Mouse (Mus musculus) limb, embryonic 14.5 days (tissue): ENCODE results near the gene Prmt9. TPM values are rescaled to one million over a fixed set of nuclear protein-coding genes. Genes with fewer than 3 reads are reported as not detected.

ENCODE experiments used
- ATAC-seq: fragments of 200-750 bp; cut with Nextera tagmentation; 2 replicates; pipeline ENCODE4 v1.8.0; 2017; ENCODE audit warnings: low read depth, moderate number of reproducible peaks, moderate TSS enrichment; ENCODE audit not compliant: low FRiP score
- DNase-seq: peaks from one replicate; pipeline ENCODE4 v3.0.0-alpha.2; 2015; ENCODE audit warnings: low spot score
- H3K27ac ChIP-seq: fragments of 300-500 bp; sonication (generic); replicated peaks from 2 replicates; pipeline ENCODE4 v1.5.1; 2014; ENCODE audit warnings: low read depth, mild to moderate bottlenecking, low read length, moderate library complexity, mixed read lengths
- H3K27me3 ChIP-seq: fragments of 300-500 bp; sonication (generic); 2 replicates; pipeline ENCODE4 v1.6.1; 2014; ENCODE audit warnings: low read length, mixed read lengths; ENCODE audit not compliant: control insufficient read depth, insufficient read depth
- H3K36me3 ChIP-seq: fragments of 300-500 bp; sonication (generic); 2 replicates; pipeline ENCODE4 v1.6.1; 2014; ENCODE audit warnings: mild to moderate bottlenecking, low read length, moderate library complexity, mixed read lengths; ENCODE audit not compliant: control insufficient read depth, insufficient read depth
- H3K4me1 ChIP-seq: fragments of 300-500 bp; sonication (generic); 2 replicates; pipeline ENCODE4 v1.6.1; 2014; ENCODE audit warnings: antibody characterized with exemption, low read length, mixed read lengths; ENCODE audit not compliant: control insufficient read depth, insufficient read depth
- H3K4me2 ChIP-seq: fragments of 300-500 bp; sonication (generic); replicated peaks from 2 replicates; pipeline ENCODE4 v1.6.1; 2014; ENCODE audit warnings: low read depth, mild to moderate bottlenecking, low read length, moderate library complexity; ENCODE audit not compliant: severe bottlenecking
- H3K4me3 ChIP-seq: fragments of 300-500 bp; sonication (generic); replicated peaks from 2 replicates; pipeline ENCODE4 v1.5.1; 2014; ENCODE audit warnings: low read length
- H3K9ac ChIP-seq: fragments of 300-500 bp; sonication (generic); 2 replicates; pipeline ENCODE4 v1.6.1; 2014; ENCODE audit warnings: mild to moderate bottlenecking, low read depth, low read length, moderate library complexity; ENCODE audit not compliant: severe bottlenecking
- H3K9me3 ChIP-seq: fragments of 300-500 bp; sonication (generic); 2 replicates; pipeline ENCODE4 v1.6.1; 2016; ENCODE audit warnings: low read length; ENCODE audit not compliant: control insufficient read depth
- POLR2A ChIP-seq: fragments of 200-500 bp; IDR thresholded peaks from 2 replicates; pipeline ENCODE4 v1.8.0; 2012; ENCODE audit warnings: inconsistent platforms, mild to moderate bottlenecking, moderate library complexity, borderline replicate concordance; ENCODE audit not compliant: insufficient read depth, insufficient read length; ENCODE audit errors: extremely low read depth
- WGBS: fragments of 180-500 bp; shearing (Covaris S2); extraction: QIAGEN DNeasy Blood & Tissue Kit; methylation state at CpG from one replicate; pipeline ENCODE4 v1.1.7; 2014; 5-methylcytosine and 5-hydroxymethylcytosine counted together
- polyA plus RNA-seq, 2 experiments: library from polyadenylated mRNA; depleted of rRNA in 1 of 2; stranded (reverse) in 1 of 2; unstranded in 1 of 2; fragments of >200 nt; fragmentation: Nextera tagmentation in 1 of 2; extraction: Ambion mirVana in 1 of 2; gene quantifications; 2 replicates each; pipeline versions ENCODE4 v1.2.1 to v1.2.3; 2012 to 2014

The Prmt9 gene
- polyA plus RNA-seq, 2 experiments: 17.2 to 20.4 TPM

DNA sequence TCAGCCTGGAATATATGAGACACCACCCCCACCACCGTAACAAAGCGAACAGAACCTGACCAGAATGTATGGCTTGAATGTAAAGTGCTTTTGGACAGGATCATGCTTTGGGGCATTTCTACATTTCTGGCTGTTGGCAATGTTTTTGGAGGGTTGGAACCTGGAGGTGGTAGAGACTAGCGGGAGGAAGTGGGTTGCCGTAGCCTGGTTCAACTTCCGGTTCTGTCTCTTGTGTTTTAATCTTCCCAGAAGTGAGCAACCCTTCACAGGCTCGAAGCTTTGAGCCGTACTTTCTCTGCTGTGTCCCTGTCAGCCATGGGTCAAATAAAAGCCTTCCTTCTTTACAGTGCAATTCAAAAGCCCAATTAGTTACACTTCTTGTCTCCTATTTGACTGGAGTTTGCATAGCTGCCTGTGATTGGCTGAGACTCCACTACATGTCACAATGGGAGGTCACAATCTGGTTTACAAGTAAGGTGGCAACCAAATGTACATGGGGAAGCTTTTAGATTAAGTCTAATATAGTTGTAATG lies 74.5 kb downstream of the Prmt9 start:
- no peak overlapping the region for H3K4me2 ChIP-seq
- no peaks in the 10 kb centered on the region for H3K9me3 ChIP-seq
- TF ChIP-seq POLR2A: no peak
- H3K4me3 ChIP-seq: no peak overlapping the region
- H3K9ac ChIP-seq: no peak overlapping the region
- no peak overlapping the region for H3K27ac ChIP-seq
- H3K27me3 ChIP-seq: no peaks in the 10 kb centered on the region
- H3K36me3 ChIP-seq: no peaks in the 10 kb centered on the region
- H3K4me1 ChIP-seq: no peaks in the 10 kb centered on the region
- ATAC-seq (no peak), DNase-seq (no peak)
- 87% methylated on average over 7 of the region's 7 CpGs for WGBS

- no peak for TF ChIP-seq POLR2A
- Histone ChIP-seq H3K27ac (no peak overlapping the region), H3K36me3 (no peaks in the 10 kb centered on the region), H3K9ac (no peak overlapping the region), H3K4me1 (peaks cover 9% of the 10 kb centered on the region; the same call in 1 of the 2 replicates), H3K4me3 (no peak overlapping the region), H3K4me2 (no peak overlapping the region), H3K27me3 (no peaks in the 10 kb centered on the region), H3K9me3 (no peaks in the 10 kb centered on the region)
- DNase-seq: peak; percentile 88
- ATAC-seq: peak; percentile 87
- 15% methylated on average over 15 of the region's 15 CpGs for WGBS
Measured at GRCm38 (mm10) chr8:77629858-77630537, 80.8 kb downstream of the Prmt9 start.

DNA sequence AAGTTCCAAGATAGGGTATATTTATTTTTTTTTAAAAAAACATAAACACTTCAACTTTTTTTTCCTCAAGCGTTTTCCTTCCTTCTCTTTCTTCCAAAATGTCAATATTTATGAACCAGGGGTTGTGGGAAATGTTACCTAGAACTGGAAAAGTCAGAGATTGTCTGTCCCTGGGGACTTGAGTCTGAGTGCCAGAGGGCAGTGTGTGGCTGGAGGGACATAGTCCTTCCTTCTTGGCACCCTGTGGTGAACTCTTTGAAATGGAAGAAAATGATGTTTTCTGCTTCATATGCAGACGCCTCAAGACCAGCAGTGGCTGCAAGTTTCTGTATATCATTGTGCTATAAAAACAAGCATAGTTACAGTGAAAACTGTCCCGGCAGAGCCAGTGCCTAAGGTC lies 81.5 kb downstream of the Prmt9 start:
- H3K9ac ChIP-seq: no peak overlapping the region
- no peak for TF ChIP-seq POLR2A
- WGBS: 41% methylated on average over 3 of the region's 3 CpGs
- DNase-seq (peak; percentile 6), ATAC-seq (no peak)
- no peaks in the 10 kb centered on the region for H3K27me3 ChIP-seq
- peaks cover 9% of the 10 kb centered on the region; the same call in 1 of the 2 replicates for H3K4me1 ChIP-seq
- H3K9me3 ChIP-seq: no peaks in the 10 kb centered on the region
- H3K4me3 ChIP-seq: no peak overlapping the region
- H3K4me2 ChIP-seq: no peak overlapping the region
- H3K36me3 ChIP-seq: no peaks in the 10 kb centered on the region
- H3K27ac ChIP-seq: no peak overlapping the region

Other genes with a start within 250 kb of the Prmt9 start
- 23.3 and 25.1 TPM in 2 replicates for gene Arhgap10, start 31.4 kb upstream of the Prmt9 start, polyA plus RNA-seq (2012; rRNA removed)
- gene Arhgap10, start 31.4 kb upstream of the Prmt9 start, polyA plus RNA-seq (2014; fragmentation: Nextera tagmentation; extraction: Ambion mirVana): 28.2 and 29.3 TPM in 2 replicates
- 26.5 and 27.6 TPM in 2 replicates for gene Tmem184c, start 61.3 kb downstream of the Prmt9 start, polyA plus RNA-seq (2012; rRNA removed)
- gene Tmem184c, start 61.3 kb downstream of the Prmt9 start, polyA plus RNA-seq (2014; fragmentation: Nextera tagmentation; extraction: Ambion mirVana): 32.4 and 37.2 TPM in 2 replicates
- gene Ednra, start 175.1 kb downstream of the Prmt9 start, polyA plus RNA-seq (2012; rRNA removed): 44.6 and 48.5 TPM in 2 replicates
- gene Ednra, start 175.1 kb downstream of the Prmt9 start, polyA plus RNA-seq (2014; fragmentation: Nextera tagmentation; extraction: Ambion mirVana): 30.0 and 32.3 TPM in 2 replicates